Mouse (Mus musculus): ENCODE results near the gene Olfr64. TPM values are rescaled to one million over a fixed set of nuclear protein-coding genes. Genes with fewer than 3 reads are reported as not detected.
A peak's percentile ranks its signal among the peaks of the same experiment; 100 is the strongest.

The Olfr64 gene
- not detected in 2 replicates for polyA plus RNA-seq (2015; fragmentation: Nextera tagmentation; extraction: Ambion mirVana)

GRCm38 (mm10) chr7:103894385-103894784 lies at the start of gene Olfr64:
TSS of gene Olfr64 (minus strand) at chr7:103894485.
- H3K4me2 ChIP-seq (replicated peaks; ENCODE audit: low read depth, low read length): no peak within 1 kb of the TSS
- no peaks in the 10 kb centered on the region for H3K4me1 ChIP-seq (ENCODE audit: insufficient read depth, low read depth, low read length)
- no peak within 1 kb of the TSS for H3K4me3 ChIP-seq (ENCODE audit: low read depth, low read length)
- WGBS: 54% methylated on average over 1 of the region's 1 CpGs
- no peaks in the 10 kb centered on the region for H3K36me3 ChIP-seq (ENCODE audit: insufficient read depth, low read length)
- TF ChIP-seq CTCF (IDR thresholded peaks at IDR 0.05) (no peak), EP300 (IDR thresholded peaks at IDR 0.05) (no peak)
- DNase-seq (ENCODE audit: low spot score) (no peak), ATAC-seq (no peak)
- H3K9me3 ChIP-seq (ENCODE audit: low read length): no peaks in the 10 kb centered on the region
- no peaks in the 10 kb centered on the region for H3K27me3 ChIP-seq (replicated peaks; ENCODE audit: insufficient read depth, low read length)
- no peak within 1 kb of the TSS for H3K27ac ChIP-seq (ENCODE audit: low read length)
- no peak within 1 kb of the TSS for H3K9ac ChIP-seq (replicated peaks; ENCODE audit: low read depth)

GRCm38 (mm10) chr7:103942730-103943129 lies 48.4 kb upstream of the Olfr64 start:
- ATAC-seq: no peak
- Histone ChIP-seq H3K4me2 (replicated peaks; ENCODE audit: low read depth, low read length) (no peak overlapping the region), H3K27ac (ENCODE audit: low read length) (no peak overlapping the region), H3K4me1 (ENCODE audit: insufficient read depth, low read depth, low read length) (no peaks in the 10 kb centered on the region), H3K9me3 (ENCODE audit: low read length) (no peaks in the 10 kb centered on the region), H3K9ac (replicated peaks; ENCODE audit: low read depth) (no peak overlapping the region), H3K27me3 (replicated peaks; ENCODE audit: insufficient read depth, low read length) (no peaks in the 10 kb centered on the region), H3K36me3 (ENCODE audit: insufficient read depth, low read length) (no peaks in the 10 kb centered on the region), H3K4me3 (ENCODE audit: low read depth, low read length) (no peak overlapping the region)
- 27% methylated on average over 2 of the region's 2 CpGs for WGBS
- DNase-seq (ENCODE audit: low spot score): peak; percentile 53
- TF ChIP-seq EP300 (IDR thresholded peaks at IDR 0.05) (no peak), CTCF (IDR thresholded peaks at IDR 0.05) (peak; percentile 80)

- no peaks in the 10 kb centered on the region for H3K9me3 ChIP-seq (ENCODE audit: low read length)
- ATAC-seq (no peak), DNase-seq (ENCODE audit: low spot score) (no peak)
- WGBS: 60% methylated on average over 2 of the region's 2 CpGs
- no peaks in the 10 kb centered on the region for H3K4me1 ChIP-seq (ENCODE audit: insufficient read depth, low read depth, low read length)
- H3K27me3 ChIP-seq (replicated peaks; ENCODE audit: insufficient read depth, low read length): no peaks in the 10 kb centered on the region
- no peak within 1 kb of the TSS for H3K4me3 ChIP-seq (ENCODE audit: low read depth, low read length)
- no peak within 1 kb of the TSS for H3K27ac ChIP-seq (ENCODE audit: low read length)
- no peaks in the 10 kb centered on the region for H3K36me3 ChIP-seq (ENCODE audit: insufficient read depth, low read length)
- H3K4me2 ChIP-seq (replicated peaks; ENCODE audit: low read depth, low read length): no peak within 1 kb of the TSS
- TF ChIP-seq CTCF (IDR thresholded peaks at IDR 0.05) (no peak), EP300 (IDR thresholded peaks at IDR 0.05) (no peak)
- H3K9ac ChIP-seq (replicated peaks; ENCODE audit: low read depth): no peak within 1 kb of the TSS
Observed at GRCm38 (mm10) chr7:103934264-103934663, 40.0 kb upstream of the Olfr64 start, which contains the start of gene Olfr632. TSS of gene Olfr632 (plus strand) at chr7:103934347.

- Histone ChIP-seq H3K9ac (replicated peaks; ENCODE audit: low read depth) (no peak within 1 kb of the TSS), H3K27me3 (replicated peaks; ENCODE audit: insufficient read depth, low read length) (no peaks in the 10 kb centered on the region), H3K4me3 (ENCODE audit: low read depth, low read length) (no peak within 1 kb of the TSS), H3K4me2 (replicated peaks; ENCODE audit: low read depth, low read length) (no peak within 1 kb of the TSS), H3K9me3 (ENCODE audit: low read length) (no peaks in the 10 kb centered on the region), H3K27ac (ENCODE audit: low read length) (no peak within 1 kb of the TSS), H3K4me1 (ENCODE audit: insufficient read depth, low read depth, low read length) (no peaks in the 10 kb centered on the region), H3K36me3 (ENCODE audit: insufficient read depth, low read length) (no peaks in the 10 kb centered on the region)
- ATAC-seq (no peak), DNase-seq (ENCODE audit: low spot score) (no peak)
- TF ChIP-seq EP300 (IDR thresholded peaks at IDR 0.05) (no peak), CTCF (IDR thresholded peaks at IDR 0.05) (no peak)
Observed at GRCm38 (mm10) chr7:103928525-103928924, 34.2 kb upstream of the Olfr64 start, which contains the start of gene Olfr631. TSS of gene Olfr631 (plus strand) at chr7:103928825.

GRCm38 (mm10) chr7:103915338-103915737 lies 21.1 kb upstream of the Olfr64 start:
- Histone ChIP-seq H3K4me2 (replicated peaks; ENCODE audit: low read depth, low read length) (no peak overlapping the region), H3K27me3 (replicated peaks; ENCODE audit: insufficient read depth, low read length) (no peaks in the 10 kb centered on the region), H3K4me1 (ENCODE audit: insufficient read depth, low read depth, low read length) (no peaks in the 10 kb centered on the region), H3K9ac (replicated peaks; ENCODE audit: low read depth) (no peak overlapping the region), H3K27ac (ENCODE audit: low read length) (no peak overlapping the region), H3K9me3 (ENCODE audit: low read length) (no peaks in the 10 kb centered on the region), H3K36me3 (ENCODE audit: insufficient read depth, low read length) (no peaks in the 10 kb centered on the region), H3K4me3 (ENCODE audit: low read depth, low read length) (no peak overlapping the region)
- DNase-seq (ENCODE audit: low spot score) (no peak), ATAC-seq (no peak)
- no peak for TF ChIP-seq EP300 (IDR thresholded peaks at IDR 0.05)
- no peak for TF ChIP-seq CTCF (IDR thresholded peaks at IDR 0.05)

- H3K4me3 ChIP-seq (ENCODE audit: low read depth, low read length): no peak overlapping the region
- no peak for DNase-seq (ENCODE audit: low spot score)
- H3K9ac ChIP-seq (replicated peaks; ENCODE audit: low read depth): no peak overlapping the region
- no peak overlapping the region for H3K4me2 ChIP-seq (replicated peaks; ENCODE audit: low read depth, low read length)
- H3K27ac ChIP-seq (ENCODE audit: low read length): no peak overlapping the region
- H3K4me1 ChIP-seq (ENCODE audit: insufficient read depth, low read depth, low read length): no peaks in the 10 kb centered on the region
- ATAC-seq: no peak
- no peak for TF ChIP-seq EP300 (IDR thresholded peaks at IDR 0.05)
- peak; percentile 54 for TF ChIP-seq CTCF (IDR thresholded peaks at IDR 0.05)
- H3K9me3 ChIP-seq (ENCODE audit: low read length): no peaks in the 10 kb centered on the region
- no peaks in the 10 kb centered on the region for H3K27me3 ChIP-seq (replicated peaks; ENCODE audit: insufficient read depth, low read length)
- no peaks in the 10 kb centered on the region for H3K36me3 ChIP-seq (ENCODE audit: insufficient read depth, low read length)
- WGBS: 42% methylated on average over 8 of the region's 8 CpGs
Observed at GRCm38 (mm10) chr7:103912969-103913511, 18.8 kb upstream of the Olfr64 start.

GRCm38 (mm10) chr7:103910047-103910446 lies 15.8 kb upstream of the Olfr64 start:
- Histone ChIP-seq H3K4me1 (ENCODE audit: insufficient read depth, low read depth, low read length) (no peaks in the 10 kb centered on the region), H3K4me2 (replicated peaks; ENCODE audit: low read depth, low read length) (no peak overlapping the region), H3K9me3 (ENCODE audit: low read length) (no peaks in the 10 kb centered on the region), H3K36me3 (ENCODE audit: insufficient read depth, low read length) (no peaks in the 10 kb centered on the region), H3K9ac (replicated peaks; ENCODE audit: low read depth) (no peak overlapping the region), H3K4me3 (ENCODE audit: low read depth, low read length) (no peak overlapping the region), H3K27ac (ENCODE audit: low read length) (no peak overlapping the region), H3K27me3 (replicated peaks; ENCODE audit: insufficient read depth, low read length) (no peaks in the 10 kb centered on the region)
- WGBS: 2% methylated on average over 3 of the region's 3 CpGs
- DNase-seq (ENCODE audit: low spot score) (peak; percentile 6), ATAC-seq (peak; percentile 50)
- TF ChIP-seq EP300 (IDR thresholded peaks at IDR 0.05) (no peak), CTCF (IDR thresholded peaks at IDR 0.05) (no peak)

Data from lung, postnatal 0 days (tissue).